Mouse (Mus musculus) T-helper 2 cell (primary cell): ENCODE results near the gene Srsy.
"Not testable (repeated sequence)": the region's sequence is repeated elsewhere in the genome, so short reads cannot be mapped to it uniquely, and the experiment has no call there.

Source experiments
- in situ Hi-C: fragments of 300-600 bp; cut with MboI, MseI; formaldehyde crosslinking; loops from one replicate; pipeline ENCODE4 v1.15.1; 2025; ENCODE audit warnings: high pct_unique_total_duplicates

Gene Srsy

DNA sequence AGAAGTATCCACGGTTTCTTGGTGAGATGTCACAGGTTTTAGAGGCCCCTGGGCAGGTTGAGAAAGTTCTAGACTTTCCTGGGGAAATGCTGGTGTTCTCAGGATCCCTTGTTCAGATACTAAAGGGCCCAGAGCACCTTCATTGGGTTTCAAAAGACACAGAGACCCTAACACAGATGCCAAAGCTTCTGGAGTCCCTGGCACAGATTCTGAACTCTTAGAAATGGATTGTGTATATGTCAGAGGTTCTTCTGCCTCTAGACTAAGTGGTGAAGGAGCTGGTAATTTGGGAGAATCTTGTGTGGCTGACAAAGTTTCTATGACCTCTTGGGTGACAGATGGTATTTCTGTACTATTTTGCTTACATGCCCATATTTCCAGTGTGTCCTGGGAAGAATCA lies at the start of gene Srsy:
Gene Srsy, minus strand, starts transcription at position 101 of the 400 bp plus-strand sequence.
- in situ Hi-C loops, result not testable (repeated sequence)
